Mouse (Mus musculus): Measurements from ENCODE around the gene Lman1l. TPM values are rescaled to one million over a fixed set of nuclear protein-coding genes. Genes with fewer than 3 reads are reported as not detected.

Lman1l gene
- polyA plus RNA-seq, 2 experiments: not detected

DNA sequence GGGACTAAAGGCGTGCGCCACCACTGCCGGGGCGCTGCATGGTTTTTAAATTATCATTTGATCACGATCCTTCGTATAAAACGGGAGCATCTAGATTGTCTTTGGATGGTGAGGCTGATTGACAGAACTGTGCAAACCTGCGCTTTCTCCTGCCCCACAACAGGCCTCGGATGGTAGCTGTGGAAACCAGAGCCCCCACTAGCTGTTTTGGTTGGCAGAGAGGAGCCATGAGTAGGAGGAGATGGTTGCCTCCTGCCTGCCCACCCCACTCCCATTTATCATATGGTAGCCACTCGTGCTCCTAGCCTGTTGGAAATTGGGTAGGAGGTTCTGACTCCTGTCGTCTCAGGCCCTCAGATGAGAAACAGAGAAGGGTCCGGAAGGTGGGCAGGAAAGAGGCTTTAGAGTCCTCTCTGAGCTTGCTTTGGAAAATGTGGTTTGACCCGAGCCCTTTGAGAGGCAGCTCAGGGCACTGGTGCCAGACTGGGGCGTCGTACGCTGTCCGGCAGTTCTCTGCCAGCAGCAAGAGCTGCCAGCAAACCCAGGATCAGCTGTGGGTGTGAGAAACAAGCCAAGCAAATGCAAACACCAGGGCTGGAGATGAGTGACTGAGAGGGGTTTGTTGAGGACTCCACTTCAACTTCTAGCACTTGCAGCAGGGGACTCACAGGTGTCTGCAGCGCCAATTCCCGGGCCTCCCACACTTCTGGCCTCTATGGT, 36.2 kb upstream of the Lman1l start:
- TF ChIP-seq POLR2A (IDR thresholded peaks at IDR 0.05; ENCODE audit: borderline replicate concordance, extremely low read depth, insufficient read depth, insufficient read length): no peak
- no peak overlapping the region for H3K27ac ChIP-seq (replicated peaks; ENCODE audit: low read depth, low read length)
- H3K27me3 ChIP-seq (ENCODE audit: control insufficient read depth, insufficient read depth, low read length): no peaks in the 10 kb centered on the region
- H3K4me2 ChIP-seq (replicated peaks; ENCODE audit: low read depth, low read length, severe bottlenecking): no peak overlapping the region
- H3K4me1 ChIP-seq (ENCODE audit: control insufficient read depth, insufficient read depth, low read length): peaks cover 2% of the 10 kb centered on the region; the same call in 1 of the 2 replicates
- WGBS: 78% methylated on average over 19 of the region's 19 CpGs
- no peak overlapping the region for H3K4me3 ChIP-seq (replicated peaks; ENCODE audit: low read length)
- DNase-seq (ENCODE audit: low spot score) (no peak), ATAC-seq (ENCODE audit: low FRiP score, low read depth) (no peak)
- H3K9ac ChIP-seq (ENCODE audit: low read depth, low read length, severe bottlenecking): no peak overlapping the region
- H3K36me3 ChIP-seq (ENCODE audit: control insufficient read depth, insufficient read depth, low read length): no peaks in the 10 kb centered on the region
- no peaks in the 10 kb centered on the region for H3K9me3 ChIP-seq (ENCODE audit: control insufficient read depth, low read length)

DNA sequence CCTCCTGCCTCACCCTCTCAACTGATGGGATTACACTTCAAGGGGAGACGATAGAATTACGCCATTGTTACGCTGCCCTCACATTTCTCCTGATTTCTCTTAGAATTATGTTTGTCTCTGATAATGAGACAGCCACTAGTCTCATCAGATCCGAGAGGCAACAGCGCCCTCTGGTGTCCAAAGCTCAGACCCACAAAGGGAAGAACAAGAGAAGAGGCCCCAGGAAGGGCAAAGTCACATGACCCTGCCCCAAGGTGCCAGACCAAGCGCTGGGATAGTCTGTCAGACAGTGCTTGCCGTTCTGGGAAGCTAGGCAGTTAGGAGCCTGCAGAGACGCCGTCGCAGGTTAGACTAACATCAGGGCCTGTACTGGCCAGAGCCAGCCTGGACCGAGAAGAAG, 35.2 kb upstream of the Lman1l start:
- no peak for TF ChIP-seq POLR2A (IDR thresholded peaks at IDR 0.05; ENCODE audit: borderline replicate concordance, extremely low read depth, insufficient read depth, insufficient read length)
- DNase-seq (ENCODE audit: low spot score): peak; percentile 88
- Histone ChIP-seq H3K9me3 (ENCODE audit: control insufficient read depth, low read length) (no peaks in the 10 kb centered on the region), H3K4me1 (ENCODE audit: control insufficient read depth, insufficient read depth, low read length) (peaks cover 10% of the 10 kb centered on the region; the same call in 1 of the 2 replicates), H3K36me3 (ENCODE audit: control insufficient read depth, insufficient read depth, low read length) (no peaks in the 10 kb centered on the region), H3K4me2 (replicated peaks; ENCODE audit: low read depth, low read length, severe bottlenecking) (peak overlapping the region; percentile 45), H3K27ac (replicated peaks; ENCODE audit: low read depth, low read length) (no peak overlapping the region), H3K4me3 (replicated peaks; ENCODE audit: low read length) (no peak overlapping the region; the same call in 1 of the 2 replicates), H3K27me3 (ENCODE audit: control insufficient read depth, insufficient read depth, low read length) (no peaks in the 10 kb centered on the region), H3K9ac (ENCODE audit: low read depth, low read length, severe bottlenecking) (peak overlapping the region; percentile 43; the same call in 1 of the 2 replicates)
- ATAC-seq (ENCODE audit: low FRiP score, low read depth): peak; percentile 89
- 2% methylated on average over 11 of the region's 11 CpGs for WGBS

DNA sequence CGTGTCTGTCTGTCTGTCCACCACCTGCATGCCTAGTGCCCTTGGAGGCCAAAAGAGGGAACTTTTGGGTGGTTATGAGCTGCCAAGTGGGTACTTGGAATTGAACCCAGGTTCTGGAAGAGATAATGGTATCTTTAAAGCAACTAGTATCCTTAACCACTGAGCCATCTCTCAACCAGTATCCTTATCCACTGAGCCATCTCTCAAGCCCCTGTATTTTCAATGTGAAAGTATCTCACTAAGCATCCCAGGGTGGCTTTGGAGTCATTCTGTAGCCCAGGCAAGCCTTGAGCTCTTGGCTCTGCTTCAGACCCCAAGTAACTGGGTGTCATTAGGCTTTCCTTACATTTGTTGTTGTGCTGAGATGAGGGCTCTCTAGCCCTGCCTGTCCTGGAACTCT, 34.4 kb upstream of the Lman1l start:
- Histone ChIP-seq H3K4me1 (ENCODE audit: control insufficient read depth, insufficient read depth, low read length) (peaks cover 15% of the 10 kb centered on the region; the same call in 1 of the 2 replicates), H3K27ac (replicated peaks; ENCODE audit: low read depth, low read length) (no peak overlapping the region), H3K4me3 (replicated peaks; ENCODE audit: low read length) (no peak overlapping the region), H3K36me3 (ENCODE audit: control insufficient read depth, insufficient read depth, low read length) (no peaks in the 10 kb centered on the region), H3K4me2 (replicated peaks; ENCODE audit: low read depth, low read length, severe bottlenecking) (no peak overlapping the region), H3K9me3 (ENCODE audit: control insufficient read depth, low read length) (no peaks in the 10 kb centered on the region), H3K27me3 (ENCODE audit: control insufficient read depth, insufficient read depth, low read length) (no peaks in the 10 kb centered on the region), H3K9ac (ENCODE audit: low read depth, low read length, severe bottlenecking) (no peak overlapping the region)
- DNase-seq (ENCODE audit: low spot score) (no peak), ATAC-seq (ENCODE audit: low FRiP score, low read depth) (no peak)
- TF ChIP-seq POLR2A (IDR thresholded peaks at IDR 0.05; ENCODE audit: borderline replicate concordance, extremely low read depth, insufficient read depth, insufficient read length): no peak
- WGBS: 84% methylated on average over 1 of the region's 1 CpGs

DNA sequence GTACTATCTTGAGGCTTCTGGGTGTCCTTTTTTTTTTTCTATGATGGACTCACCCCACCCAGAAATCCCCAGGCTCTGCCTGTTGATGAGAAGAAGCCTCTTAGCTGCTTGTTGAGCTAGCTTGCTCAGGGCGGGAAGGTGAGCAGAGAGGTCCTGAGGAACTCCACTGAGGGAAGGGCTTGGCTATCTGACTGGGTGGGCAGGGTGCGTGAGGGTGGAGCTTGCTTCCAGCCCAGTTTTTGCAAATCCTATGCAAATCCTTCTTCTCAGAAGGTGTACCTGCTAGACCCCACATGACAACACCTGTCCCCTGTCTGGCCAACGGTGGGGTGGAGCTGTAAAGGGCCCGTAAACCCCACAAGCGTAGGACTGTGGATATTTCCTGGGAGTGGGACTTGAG, 32.7 kb upstream of the Lman1l start, which contains the start of gene Csk:
Gene Csk, minus strand, starts transcription at position 349 of the 400 bp plus-strand sequence.
- TF ChIP-seq POLR2A (IDR thresholded peaks at IDR 0.05; ENCODE audit: borderline replicate concordance, extremely low read depth, insufficient read depth, insufficient read length): no peak
- no peak for ATAC-seq (ENCODE audit: low FRiP score, low read depth)
- WGBS: 48% methylated on average over 5 of the region's 5 CpGs
- H3K27ac ChIP-seq (replicated peaks; ENCODE audit: low read depth, low read length): no peak within 1 kb of the TSS
- DNase-seq (ENCODE audit: low spot score): no peak
- H3K36me3 ChIP-seq (ENCODE audit: control insufficient read depth, insufficient read depth, low read length): no peaks in the 10 kb centered on the region
- H3K4me3 ChIP-seq (replicated peaks; ENCODE audit: low read length): no peak within 1 kb of the TSS
- no peaks in the 10 kb centered on the region for H3K9me3 ChIP-seq (ENCODE audit: control insufficient read depth, low read length)
- H3K4me1 ChIP-seq (ENCODE audit: control insufficient read depth, insufficient read depth, low read length): peaks cover 15% of the 10 kb centered on the region; the same call in 1 of the 2 replicates
- H3K9ac ChIP-seq (ENCODE audit: low read depth, low read length, severe bottlenecking): no peak within 1 kb of the TSS
- no peak within 1 kb of the TSS for H3K4me2 ChIP-seq (replicated peaks; ENCODE audit: low read depth, low read length, severe bottlenecking)
- H3K27me3 ChIP-seq (ENCODE audit: control insufficient read depth, insufficient read depth, low read length): no peaks in the 10 kb centered on the region

DNA sequence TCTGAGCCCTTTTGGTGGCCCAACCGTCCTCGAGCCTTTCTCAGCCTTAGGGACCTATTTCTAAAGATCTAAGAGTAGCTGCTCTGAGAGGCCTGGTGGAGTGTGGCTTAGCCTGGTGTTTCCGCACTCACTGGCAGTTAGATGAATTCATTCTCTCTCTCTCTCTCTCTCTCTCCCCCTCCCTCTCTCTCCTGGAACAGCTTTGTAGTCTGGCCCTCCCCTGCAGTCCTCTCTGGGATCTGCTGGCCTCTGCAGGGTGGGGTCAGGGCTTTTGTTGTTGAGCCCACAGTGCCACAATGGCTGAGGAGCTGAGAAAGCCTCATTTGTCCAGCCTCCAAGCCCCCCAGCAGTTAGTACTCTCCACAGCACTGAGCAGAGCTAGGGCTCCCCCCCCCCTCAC, 32.3 kb upstream of the Lman1l start:
- Histone ChIP-seq H3K4me3 (replicated peaks; ENCODE audit: low read length) (no peak overlapping the region), H3K36me3 (ENCODE audit: control insufficient read depth, insufficient read depth, low read length) (no peaks in the 10 kb centered on the region), H3K4me1 (ENCODE audit: control insufficient read depth, insufficient read depth, low read length) (peaks cover 15% of the 10 kb centered on the region; the same call in 1 of the 2 replicates), H3K27me3 (ENCODE audit: control insufficient read depth, insufficient read depth, low read length) (no peaks in the 10 kb centered on the region), H3K9ac (ENCODE audit: low read depth, low read length, severe bottlenecking) (no peak overlapping the region), H3K9me3 (ENCODE audit: control insufficient read depth, low read length) (no peaks in the 10 kb centered on the region), H3K27ac (replicated peaks; ENCODE audit: low read depth, low read length) (no peak overlapping the region), H3K4me2 (replicated peaks; ENCODE audit: low read depth, low read length, severe bottlenecking) (no peak overlapping the region)
- DNase-seq (ENCODE audit: low spot score) (no peak), ATAC-seq (ENCODE audit: low FRiP score, low read depth) (no peak)
- WGBS: 41% methylated on average over 3 of the region's 3 CpGs
- TF ChIP-seq POLR2A (IDR thresholded peaks at IDR 0.05; ENCODE audit: borderline replicate concordance, extremely low read depth, insufficient read depth, insufficient read length): no peak
